Mouse (Mus musculus) lung, postnatal 0 days (tissue): ENCODE data around the gene Znrf3.

Source experiments
- CTCF ChIP-seq: IDR thresholded peaks from 2 replicates; pipeline ENCODE4 v1.5.1; 2016; ENCODE audit warnings: antibody characterized with exemption, mild to moderate bottlenecking
- EP300 ChIP-seq: IDR thresholded peaks from 2 replicates; pipeline ENCODE4 v1.6.1; 2016; ENCODE audit warnings: antibody characterized with exemption, mild to moderate bottlenecking, control low read depth

- no peak for TF ChIP-seq CTCF
- TF ChIP-seq EP300 = no peak
These were observed 32.2 kb upstream of the Znrf3 start for GRCm38 (mm10) chr11:5476806-5477205.
